Mouse (Mus musculus): ENCODE data around the gene Krt76.

Gene Krt76

DNA sequence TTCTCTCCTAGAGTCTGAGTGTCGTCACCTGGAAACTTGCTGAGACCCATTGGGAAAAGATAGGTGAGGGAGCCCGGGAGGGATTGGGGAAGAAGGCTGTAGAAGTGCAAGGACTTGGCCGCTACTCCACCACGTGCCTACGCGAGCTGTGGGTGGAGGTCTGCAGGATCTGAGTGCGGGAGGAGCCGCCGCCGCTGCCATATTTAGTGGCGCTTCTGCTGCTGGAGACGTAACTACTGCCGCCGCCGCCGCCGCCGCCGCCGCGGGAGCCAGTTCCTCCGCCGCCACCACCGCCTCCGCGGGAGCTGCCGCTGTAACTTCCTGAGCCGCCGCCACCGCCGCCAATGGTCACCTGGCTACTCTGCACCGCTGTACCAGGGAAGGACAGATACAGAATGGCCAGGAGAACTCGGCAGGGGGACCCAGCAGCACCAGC lies 33.0 kb downstream of the Krt76 start:
- peak; percentile 42 to 50 for DNase-seq

DNA sequence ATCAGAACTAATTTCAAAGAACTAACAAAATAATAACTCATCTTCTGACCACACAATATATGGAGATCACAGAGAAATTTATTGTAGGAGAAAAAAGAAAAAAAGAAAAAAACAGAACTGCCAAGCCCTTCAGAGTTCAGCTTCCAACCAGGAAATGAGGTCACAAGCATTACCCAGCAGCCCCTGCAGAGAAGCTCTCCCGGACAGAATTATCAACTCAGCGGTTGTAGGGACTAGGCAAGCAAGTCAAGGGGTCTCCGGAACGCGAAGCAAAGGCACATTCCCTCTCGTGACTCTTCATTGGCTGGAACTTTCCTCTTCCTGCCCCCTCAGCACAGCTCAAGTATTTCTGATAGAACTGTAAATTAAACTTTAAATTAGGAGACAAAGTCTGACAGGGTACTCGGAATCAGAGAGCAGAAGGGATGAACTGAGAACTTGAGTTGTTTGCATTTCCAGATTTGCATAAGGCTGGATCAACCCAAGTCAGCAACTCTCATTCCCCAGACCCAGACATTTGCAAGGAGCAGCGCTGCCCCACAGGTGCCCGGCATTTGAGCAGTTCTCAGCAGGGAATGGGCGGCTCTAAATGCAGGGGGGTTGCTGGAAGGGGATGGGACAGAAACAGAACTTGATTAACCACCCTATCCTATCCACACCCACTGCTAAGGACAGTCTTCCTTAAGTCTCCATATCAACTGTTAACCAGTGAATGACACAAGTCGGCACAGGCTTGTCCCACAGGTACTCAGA lies 33.9 kb downstream of the Krt76 start:
- DNase-seq = no peak

DNA sequence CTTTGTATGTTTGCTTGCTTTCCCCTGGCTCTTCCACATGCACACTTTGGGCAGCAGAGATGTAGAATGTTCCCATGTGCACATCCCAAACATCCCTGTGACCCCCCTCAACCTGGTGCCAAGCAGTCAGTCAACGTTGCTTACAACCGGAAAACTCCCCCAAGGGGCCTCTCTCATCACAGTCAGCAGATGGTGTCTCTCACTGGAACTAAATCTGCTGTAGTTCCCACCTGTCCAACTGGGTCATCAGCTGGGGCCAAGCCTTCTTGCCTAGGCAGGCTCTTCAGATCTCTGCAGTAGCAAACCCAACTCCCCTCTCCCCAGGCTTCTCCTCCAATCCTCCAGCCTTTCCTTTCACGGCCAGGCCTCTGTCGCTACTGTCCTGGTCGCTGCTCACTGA lies 36.0 kb downstream of the Krt76 start:
- DNase-seq = no peak

DNA sequence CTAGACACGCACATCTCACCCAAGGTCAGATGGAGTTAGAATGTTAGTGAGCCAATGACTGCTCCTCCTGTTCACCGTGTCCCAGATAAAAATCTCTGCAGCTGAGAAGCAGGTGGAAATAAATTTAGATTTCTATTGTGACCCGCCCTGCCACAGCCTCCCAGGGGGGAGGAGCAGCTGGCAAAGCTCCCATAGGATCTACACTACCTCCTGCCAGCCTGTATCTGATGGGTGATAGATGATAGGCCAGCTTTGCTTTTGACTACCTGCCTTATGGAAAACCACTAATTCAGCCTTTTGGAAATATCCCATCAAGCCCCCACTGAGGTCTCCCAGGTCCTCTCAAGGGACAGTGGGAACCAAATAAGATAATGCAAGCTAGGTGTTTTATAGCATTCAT lies 37.0 kb downstream of the Krt76 start:
- DNase-seq = no peak

DNA sequence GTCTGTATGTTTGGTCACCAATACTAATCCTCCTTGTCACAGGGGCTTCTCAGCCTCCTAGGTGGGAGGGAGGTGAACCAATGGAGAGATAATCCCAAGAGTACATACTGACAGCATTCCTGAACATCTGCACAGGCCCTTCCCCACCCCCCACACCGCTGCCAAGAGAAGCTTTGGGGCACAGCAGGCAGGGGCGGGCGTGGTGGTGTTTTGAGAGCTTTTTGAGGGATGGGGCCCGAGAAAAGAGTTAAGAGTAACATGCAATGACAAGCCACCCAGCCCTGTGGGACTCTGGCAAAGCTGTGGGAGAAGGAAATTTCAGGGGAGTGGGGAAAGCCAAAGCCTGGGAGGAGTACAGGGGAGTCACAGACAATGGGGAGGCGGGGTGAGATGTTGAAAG lies 38.4 kb downstream of the Krt76 start:
- DNase-seq = no peak

DNA sequence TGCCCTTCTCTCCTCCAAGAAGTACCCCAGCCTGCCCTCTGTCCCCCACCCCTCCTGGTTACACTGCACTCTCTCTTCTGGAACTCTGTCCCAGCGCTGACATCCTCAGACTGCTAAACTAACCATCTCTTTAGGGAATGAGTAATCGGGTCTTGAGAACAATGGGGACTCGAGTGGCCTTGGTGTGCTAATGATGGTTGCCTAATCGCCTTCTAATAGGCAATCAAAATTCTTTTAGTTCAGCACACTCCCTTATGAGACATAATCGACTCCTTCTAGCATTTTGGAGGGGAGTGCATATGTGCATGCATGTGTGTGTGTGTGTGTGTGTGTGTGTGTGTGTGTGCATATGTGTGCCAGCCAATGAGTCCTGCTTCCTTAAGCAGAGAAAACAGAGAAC lies 40.1 kb downstream of the Krt76 start:
- no peak for DNase-seq

DNA sequence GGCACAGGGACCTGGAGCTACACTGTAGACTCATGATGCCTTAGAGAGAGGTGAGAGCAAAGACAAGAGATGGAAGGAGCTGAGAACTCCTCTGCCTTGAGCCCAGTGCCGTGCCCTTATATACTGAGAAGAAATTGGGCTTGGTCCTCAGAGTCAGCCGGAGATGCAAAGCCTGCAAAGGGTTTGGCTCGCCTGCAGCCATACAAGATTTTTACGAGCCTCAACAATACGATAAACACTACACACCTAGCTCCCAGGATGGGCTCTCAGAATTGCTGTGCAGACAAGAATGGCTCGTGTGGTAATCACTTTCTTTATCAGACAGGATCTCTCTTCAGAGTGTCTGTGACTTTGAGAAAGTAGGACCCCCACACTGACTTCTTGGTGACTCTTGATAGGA lies 42.0 kb downstream of the Krt76 start, which contains the start of gene Krt1:
Krt1 (minus strand) TSS at position 101 of the 400 bp plus-strand sequence.
- no peak for DNase-seq

DNA sequence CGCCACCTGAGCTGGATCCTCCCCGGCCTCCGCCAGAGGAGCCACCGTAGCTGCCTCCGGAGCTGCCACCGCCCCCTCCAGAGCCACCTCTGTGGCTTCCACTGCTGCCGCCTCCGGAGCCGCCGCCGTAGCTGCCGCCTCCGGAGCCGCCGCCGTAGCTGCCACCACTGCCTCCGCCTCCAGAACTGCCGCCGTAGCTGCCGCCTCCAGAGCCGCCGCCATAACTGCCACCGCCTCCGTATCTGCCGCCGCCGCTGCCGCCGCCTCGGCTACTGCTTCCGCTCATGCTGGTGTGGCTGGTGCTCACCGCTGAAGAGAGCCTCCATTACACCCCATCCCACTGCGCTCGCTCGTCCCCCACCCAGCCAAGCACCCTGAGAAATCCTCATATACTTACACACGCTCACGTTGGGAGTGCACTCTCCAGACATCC lies 46.7 kb downstream of the Krt76 start:
- DNase-seq = peak; percentile 21 to 44

DNA sequence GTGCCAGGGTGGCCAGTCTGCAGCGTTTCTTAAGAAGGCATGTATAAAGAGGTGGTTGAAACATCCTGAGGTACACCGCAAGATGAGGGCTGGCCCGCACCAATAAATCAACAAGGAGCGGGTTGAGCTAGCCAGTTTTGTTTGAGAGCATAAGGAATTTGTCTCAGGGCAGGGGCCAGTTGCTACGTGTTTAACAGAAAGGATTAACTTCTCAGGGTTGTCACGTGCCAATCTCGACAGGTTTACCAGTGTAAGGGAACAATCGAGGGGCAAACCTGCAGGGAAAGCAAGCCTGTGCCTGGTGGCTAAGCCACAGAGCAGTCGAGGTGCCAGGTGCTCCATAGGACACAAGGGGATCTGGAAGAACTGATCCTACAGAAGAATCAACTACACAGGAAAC lies 49.5 kb downstream of the Krt76 start:
- no peak for DNase-seq

DNA sequence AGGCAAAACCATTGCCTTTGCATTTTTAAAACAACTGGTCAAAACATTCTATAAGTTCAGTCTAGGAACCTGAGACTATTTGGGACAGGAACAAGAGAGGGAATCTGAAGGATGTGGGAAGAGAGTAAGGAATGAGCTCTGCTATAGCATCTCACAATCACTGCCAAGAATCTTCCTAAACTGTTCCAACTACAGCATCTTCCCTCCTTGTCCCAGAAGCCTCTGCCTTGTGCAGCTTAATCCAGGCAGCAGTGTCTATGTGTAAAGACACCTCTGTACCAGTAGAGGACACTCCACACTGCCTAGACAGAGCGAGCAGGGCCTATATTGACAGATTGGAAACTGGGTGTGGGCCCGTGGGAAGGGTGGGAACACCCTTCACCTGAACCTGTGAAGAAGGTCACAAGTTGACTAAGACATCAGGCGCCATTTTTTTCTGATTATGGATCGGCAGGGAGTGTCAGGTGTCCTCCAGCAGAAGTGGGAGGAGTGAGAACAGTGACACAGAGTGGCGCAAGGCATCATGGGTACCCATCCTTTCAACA lies 57.9 kb downstream of the Krt76 start:
- DNase-seq = no peak

Measured in lung, adult 18-20 months (tissue).